Mouse (Mus musculus) forelimb bud, embryonic 11.5 days (tissue): ENCODE data around the gene Ank.
"Not testable (repeated sequence)": the region's sequence is repeated elsewhere in the genome, so short reads cannot be mapped to it uniquely, and the experiment has no call there.

Experiments
- DNase-seq: peaks from one replicate; pipeline ENCODE4 v3.0.0-alpha.2; 2012; ENCODE audit warnings: low read depth, low spot score

The Ank gene

GRCm38 (mm10) chr15:27466131-27467080, at the start of gene Ank:
Gene Ank (plus strand): TSS chr15:27466677.
- DNase-seq, result peak; percentile 53

GRCm38 (mm10) chr15:27418566-27419331, 47.7 kb upstream of the Ank start:
- DNase-seq, result no peak

GRCm38 (mm10) chr15:27421531-27421930, 44.9 kb upstream of the Ank start:
- no peak for DNase-seq

- DNase-seq, result no peak
Observed at GRCm38 (mm10) chr15:27427581-27427980, 38.9 kb upstream of the Ank start.

- no peak for DNase-seq
Observed at GRCm38 (mm10) chr15:27430241-27430640, 36.2 kb upstream of the Ank start.

- DNase-seq, result no peak
Observed at GRCm38 (mm10) chr15:27432851-27433615, 33.4 kb upstream of the Ank start.

- no peak for DNase-seq
Observed at GRCm38 (mm10) chr15:27435409-27435808, 31.1 kb upstream of the Ank start.

- DNase-seq, result no peak
Observed at GRCm38 (mm10) chr15:27436194-27436593, 30.3 kb upstream of the Ank start.

GRCm38 (mm10) chr15:27441053-27441452, 25.4 kb upstream of the Ank start:
- no peak for DNase-seq

GRCm38 (mm10) chr15:27441529-27441928, 24.9 kb upstream of the Ank start:
- DNase-seq, result no peak

- DNase-seq, result no peak
Observed at GRCm38 (mm10) chr15:27441951-27442350, 24.5 kb upstream of the Ank start.

- no peak for DNase-seq
Observed at GRCm38 (mm10) chr15:27444772-27445347, 21.6 kb upstream of the Ank start.

GRCm38 (mm10) chr15:27450689-27451088, 15.8 kb upstream of the Ank start:
- DNase-seq, result no peak

- DNase-seq, result no peak
Observed at GRCm38 (mm10) chr15:27451760-27452159, 14.7 kb upstream of the Ank start.

GRCm38 (mm10) chr15:27452496-27452895, 14.0 kb upstream of the Ank start:
- peak; percentile 43 for DNase-seq

- DNase-seq, result no peak
Observed at GRCm38 (mm10) chr15:27457001-27457400, 9.5 kb upstream of the Ank start.

- not testable (repeated sequence) for DNase-seq
Observed at GRCm38 (mm10) chr15:27459781-27460180, 6.7 kb upstream of the Ank start.

- no peak for DNase-seq
Observed at GRCm38 (mm10) chr15:27461336-27462245, 4.9 kb upstream of the Ank start.

- no peak for DNase-seq
Observed at GRCm38 (mm10) chr15:27463876-27464275, 2.6 kb upstream of the Ank start.

GRCm38 (mm10) chr15:27465391-27466005, 979 bp upstream of the Ank start:
- no peak for DNase-seq
